Mouse (Mus musculus) left cerebral cortex, postnatal 36 days (tissue): Measurements from ENCODE around the gene Apbb1. TPM values are rescaled to one million over a fixed set of nuclear protein-coding genes. Genes with fewer than 3 reads are reported as not detected.

ENCODE experiments used
- DNase-seq, 2 experiments: peaks; one replicate each; pipeline ENCODE4 v3.0.0; 2021 to 2022; ENCODE audit warnings: low spot score in 2 of 2, mixed read lengths in 1 of 2
- intact Hi-C: fragments of 180-260 bp; cut with DNase I; formaldehyde crosslinking; loops from one replicate; pipeline ENCODE4 v1.15.1; 2025
- total RNA-seq, 2 experiments: library from RNA; stranded (reverse); gene quantifications; 2 replicates each; pipeline ENCODE4 v1.2.3; 2021

Gene Apbb1
- total RNA-seq: 100 to 1,000 TPM; 437 to 517 TPM

GRCm38 (mm10) chr7:105581094-105581703, at the start of gene Apbb1:
TSS of gene Apbb1 (minus strand) at chr7:105581653.
- intact Hi-C loops: loop anchor here (2.0 kb wide), 1 partner anchor 26 kb away; the partner anchor contains the start of gene Smpd1
- DNase-seq: peak; percentile 82 to 87

- intact Hi-C loops: no loop called here
- no peak for DNase-seq
Observed at GRCm38 (mm10) chr7:105628633-105629032, 47.2 kb upstream of the Apbb1 start.

GRCm38 (mm10) chr7:105625397-105625796, 43.9 kb upstream of the Apbb1 start:
- no peak for DNase-seq
- intact Hi-C loops: no loop called here

GRCm38 (mm10) chr7:105621646-105622292, 40.3 kb upstream of the Apbb1 start:
- intact Hi-C loops: no loop called here
- DNase-seq: peak in 1 of 2 experiments; percentile 47

DNA sequence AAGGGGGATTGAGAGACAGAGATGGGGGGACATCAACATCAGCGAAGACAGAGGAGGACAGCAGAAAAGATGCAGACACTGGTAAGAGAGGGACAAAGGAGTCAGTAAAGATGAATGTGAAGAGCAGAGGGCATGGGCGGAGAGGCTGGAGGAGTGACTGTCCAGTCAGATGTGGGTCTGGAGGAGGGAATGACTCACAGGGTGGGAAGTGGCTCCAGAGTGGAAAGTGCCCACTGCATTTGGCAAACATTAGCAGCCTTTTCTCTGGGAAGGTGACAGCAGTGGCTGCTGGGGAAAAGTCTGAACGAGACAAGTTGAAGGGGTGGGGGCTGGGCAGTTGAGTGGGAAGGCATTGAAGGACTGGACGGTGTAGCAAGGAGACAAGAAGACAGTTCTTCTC, 39.6 kb upstream of the Apbb1 start:
- intact Hi-C loops: no loop called here
- DNase-seq: no peak

GRCm38 (mm10) chr7:105619701-105620100, 38.2 kb upstream of the Apbb1 start:
- intact Hi-C loops: no loop called here
- DNase-seq: no peak

DNA sequence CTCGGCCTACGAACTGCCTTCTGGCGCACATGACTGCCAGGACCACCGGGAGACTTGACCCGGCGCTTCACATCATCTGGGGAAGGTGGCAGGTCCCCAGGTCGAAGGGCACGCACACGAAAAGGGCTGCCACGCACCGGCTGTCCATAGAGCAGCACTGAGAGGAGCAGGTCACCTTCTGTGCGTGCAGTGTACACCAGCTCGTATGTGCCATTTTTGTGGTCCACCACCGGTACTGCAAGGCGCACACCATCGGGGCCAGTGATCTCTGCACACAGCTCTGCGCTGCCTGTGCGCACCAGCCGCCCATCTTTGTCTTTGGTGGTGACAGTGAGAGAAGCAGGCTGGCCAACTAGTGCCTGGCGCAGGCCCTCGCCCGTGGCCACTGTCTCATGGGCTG, 36.4 kb upstream of the Apbb1 start:
- intact Hi-C loops: no loop called here
- no peak for DNase-seq

- no peak for DNase-seq
- intact Hi-C loops: no loop called here
Observed at GRCm38 (mm10) chr7:105616561-105616960, 35.1 kb upstream of the Apbb1 start.

- intact Hi-C loops: no loop called here
- DNase-seq: no peak
Observed at GRCm38 (mm10) chr7:105615720-105616119, 34.3 kb upstream of the Apbb1 start.

GRCm38 (mm10) chr7:105614400-105614799, 32.9 kb upstream of the Apbb1 start:
- intact Hi-C loops: no loop called here
- DNase-seq: no peak

DNA sequence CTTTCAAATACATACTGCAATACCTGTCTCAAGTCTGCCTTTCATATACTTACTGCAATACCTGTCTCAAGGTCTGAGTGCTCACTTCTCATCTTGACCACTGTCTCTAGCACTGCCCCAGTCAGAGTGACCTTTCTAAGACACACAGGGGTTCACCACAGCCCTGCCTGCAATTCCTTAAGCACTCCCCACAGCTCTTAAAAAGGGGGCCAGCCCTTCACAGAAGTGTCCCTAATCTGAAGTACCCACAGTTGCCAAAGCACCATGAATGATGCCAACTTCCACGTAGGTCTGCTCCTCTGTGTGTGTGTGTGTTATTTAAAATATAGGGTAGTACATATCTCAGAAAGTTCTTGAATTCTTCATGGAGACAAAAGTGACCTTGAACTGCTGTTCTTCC, 30.3 kb upstream of the Apbb1 start:
- intact Hi-C loops: no loop called here
- DNase-seq: no peak

- intact Hi-C loops: no loop called here
- DNase-seq: no peak
Observed at GRCm38 (mm10) chr7:105608467-105608866, 27.0 kb upstream of the Apbb1 start.

DNA sequence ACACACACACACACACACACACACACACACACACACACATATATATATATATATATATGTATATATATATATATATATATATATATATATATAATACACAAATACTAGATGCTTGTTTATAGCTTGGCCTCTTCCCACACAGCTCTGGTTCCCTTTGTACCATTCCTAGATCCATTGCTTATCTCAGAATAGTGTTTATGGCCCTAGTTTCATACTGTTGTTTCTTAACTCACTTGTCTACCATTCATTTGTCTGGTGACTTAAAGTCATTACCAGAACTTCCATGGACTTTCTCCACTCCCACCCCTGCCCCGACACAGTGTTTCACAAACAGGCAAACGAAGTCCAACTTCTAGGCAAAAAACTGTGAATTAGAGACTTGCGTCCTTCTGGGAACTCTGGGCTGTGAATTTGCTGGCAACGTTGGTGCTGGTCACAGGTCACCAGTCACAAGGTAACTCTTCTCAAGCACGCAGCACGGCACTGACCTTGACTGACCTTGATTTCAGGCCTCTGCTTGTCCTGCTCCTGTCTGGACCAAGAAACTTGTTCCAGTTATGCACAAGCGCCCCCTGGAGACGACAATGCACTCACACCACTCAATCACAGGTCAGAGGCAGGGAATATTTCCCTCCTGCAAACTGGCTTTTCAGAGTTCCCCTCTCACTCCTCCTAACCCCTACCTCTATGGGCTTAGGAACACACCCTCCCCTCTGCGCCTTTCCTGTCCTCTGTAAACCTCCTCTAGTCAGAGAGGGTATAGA, 21.6 kb upstream of the Apbb1 start:
- intact Hi-C loops: loop anchor here (5.0 kb wide), 1 partner anchor 51 kb away; the partner anchor contains the start of gene Smpd1
- peak; percentile 47 to 53 for DNase-seq

DNA sequence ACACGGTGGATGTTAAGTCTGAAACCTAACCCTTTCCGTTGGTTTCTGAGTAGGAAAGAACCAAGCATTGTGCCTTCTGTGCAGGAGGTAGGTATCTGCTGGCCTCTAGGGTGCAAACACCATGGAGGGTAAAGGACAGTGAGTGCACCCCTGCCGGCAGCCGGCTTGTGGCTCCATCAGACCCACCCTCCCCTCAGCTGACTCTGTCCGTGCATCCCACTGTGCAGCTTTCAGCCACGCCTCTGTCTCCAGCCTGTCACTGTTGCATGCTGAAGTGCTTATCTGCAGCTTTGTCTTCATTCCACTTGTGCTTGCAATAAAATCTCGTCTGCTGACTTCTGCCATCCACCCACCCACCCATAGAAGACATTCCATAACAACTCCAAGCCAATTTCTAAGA, 8.6 kb upstream of the Apbb1 start:
- DNase-seq: no peak
- intact Hi-C loops: no loop called here

DNA sequence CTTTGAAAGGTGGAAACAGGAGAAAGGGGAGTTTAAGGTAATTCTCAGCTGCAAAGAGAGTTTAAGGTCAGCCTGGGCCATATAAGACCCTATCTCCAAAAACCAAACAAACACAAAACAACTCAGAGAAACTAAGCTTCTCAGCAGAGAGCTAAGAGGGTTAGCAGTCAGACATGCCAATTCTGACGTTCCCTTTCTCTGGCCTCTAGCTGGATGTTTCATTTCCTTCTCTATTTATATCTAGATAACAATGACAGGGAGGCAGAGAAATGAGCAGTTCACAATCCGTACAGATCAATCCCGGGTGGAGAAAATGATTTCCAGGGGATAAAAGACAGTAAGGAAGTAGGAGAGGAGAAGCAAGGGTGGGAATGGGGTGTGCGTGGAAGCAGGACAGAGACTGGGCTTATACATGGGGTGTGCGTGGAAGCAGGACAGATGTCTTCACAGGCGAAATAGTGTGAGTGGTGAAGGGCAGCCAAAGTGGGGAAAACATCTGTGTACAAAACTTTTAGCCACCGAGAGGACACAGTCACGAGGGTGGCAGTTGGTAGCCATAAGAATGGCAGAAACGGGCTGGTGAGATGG, 7.0 kb upstream of the Apbb1 start:
- intact Hi-C loops: no loop called here

GRCm38 (mm10) chr7:105581959-105582358, 506 bp upstream of the Apbb1 start:
- intact Hi-C loops: loop anchor here (2.0 kb wide), 1 partner anchor 27 kb away; the partner anchor contains the start of gene Smpd1
- no peak for DNase-seq

More for the DNA sequence above, 7.0 kb upstream of the Apbb1 start:
- DNase-seq: no peak

DNA sequence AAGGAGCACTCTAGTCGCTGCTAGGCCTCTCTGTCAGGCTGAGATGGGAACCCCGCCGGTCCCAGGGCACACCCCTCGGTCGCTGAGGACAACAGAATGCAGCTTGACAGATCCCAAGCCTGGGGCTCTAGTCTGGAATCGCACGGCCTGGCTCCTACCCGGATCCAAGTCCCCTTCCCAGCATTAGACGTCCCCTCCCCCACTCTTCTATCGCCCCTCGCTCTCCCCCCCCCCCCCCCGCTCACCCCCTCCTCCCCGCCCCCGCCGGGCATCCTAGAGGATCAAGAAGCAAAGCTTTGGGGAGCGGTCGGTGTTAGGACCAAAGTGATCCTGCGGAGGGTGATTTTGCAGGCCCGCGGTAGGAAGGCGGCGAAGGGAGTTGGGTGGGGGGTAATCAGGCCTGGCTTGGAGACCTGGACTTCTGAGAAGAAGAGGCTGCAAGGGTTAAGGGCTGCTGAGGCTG, 795 bp downstream of the Apbb1 start:
- DNase-seq: peak in 1 of 2 experiments; percentile 32

DNA sequence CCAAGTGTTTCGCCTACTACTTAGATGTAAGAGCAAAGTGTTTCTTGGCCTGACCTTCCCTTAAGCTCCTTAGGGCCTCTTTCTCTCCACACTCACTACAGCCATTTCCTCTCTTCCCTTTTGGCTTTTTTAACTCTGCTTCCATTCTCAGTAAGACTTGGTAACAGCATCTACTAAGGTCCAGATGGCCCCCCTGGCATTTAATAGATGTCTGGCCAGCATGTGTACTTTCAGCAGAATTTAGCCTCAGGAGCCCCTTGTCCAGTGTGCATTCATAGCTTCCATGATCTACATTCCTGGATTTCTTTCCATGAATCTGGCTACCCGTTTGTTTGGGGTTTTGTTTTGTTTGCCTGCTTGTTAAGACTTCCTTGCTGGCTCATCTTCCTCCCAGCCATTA, 3.0 kb downstream of the Apbb1 start:
- DNase-seq: no peak
- intact Hi-C loops: no loop called here

More for the DNA sequence above, 795 bp downstream of the Apbb1 start:
- intact Hi-C loops: loop anchor here (2.0 kb wide), 1 partner anchor 26 kb away; the partner anchor contains the start of gene Smpd1

- intact Hi-C loops: no loop called here
- DNase-seq: no peak
Observed at GRCm38 (mm10) chr7:105577377-105577871, 4.0 kb downstream of the Apbb1 start.
